Mouse (Mus musculus) forebrain, embryonic 12.5 days (tissue): ENCODE measurements around the gene Tk1. TPM values are rescaled to one million over a fixed set of nuclear protein-coding genes. Genes with fewer than 3 reads are reported as not detected.
"Not testable (repeated sequence)": the region's sequence is repeated elsewhere in the genome, so short reads cannot be mapped to it uniquely, and the experiment has no call there.

Experiments
- ATAC-seq: fragments of 200-750 bp; cut with Nextera tagmentation; 2 replicates; pipeline ENCODE4 v1.8.0; 2017; ENCODE audit warnings: moderate TSS enrichment; ENCODE audit not compliant: low FRiP score
- H3K27ac ChIP-seq: fragments of 300-500 bp; sonication (generic); 2 replicates; pipeline ENCODE4 v1.5.1; 2016; ENCODE audit warnings: mild to moderate bottlenecking
- H3K27me3 ChIP-seq: fragments of 300-500 bp; sonication (generic); 2 replicates; pipeline ENCODE4 v1.6.1; 2016; ENCODE audit warnings: mild to moderate bottlenecking
- H3K36me3 ChIP-seq: fragments of 300-500 bp; sonication (generic); replicated peaks from 2 replicates; pipeline ENCODE4 v1.6.1; 2016; ENCODE audit warnings: mild to moderate bottlenecking
- H3K4me1 ChIP-seq: fragments of 300-500 bp; sonication (generic); 2 replicates; pipeline ENCODE4 v1.6.1; 2016
- H3K4me2 ChIP-seq: fragments of 300-500 bp; sonication (generic); 2 replicates; pipeline ENCODE4 v1.6.1; 2016; ENCODE audit warnings: mild to moderate bottlenecking, moderate library complexity
- H3K4me3 ChIP-seq: fragments of 300-500 bp; sonication (generic); replicated peaks from 2 replicates; pipeline ENCODE4 v1.5.1; 2016; ENCODE audit warnings: mild to moderate bottlenecking
- H3K9ac ChIP-seq: fragments of 300-500 bp; sonication (generic); 2 replicates; pipeline ENCODE4 v1.6.1; 2016; ENCODE audit warnings: mild to moderate bottlenecking
- H3K9me3 ChIP-seq: fragments of 300-500 bp; sonication (generic); 2 replicates; pipeline ENCODE4 v1.6.1; 2016
- WGBS: fragments of 180-500 bp; shearing (Covaris S2); methylation state at CpG from one replicate; pipeline ENCODE4 v1.1.7; 2016; 5-methylcytosine and 5-hydroxymethylcytosine counted together
- polyA plus RNA-seq: library from polyadenylated mRNA; unstranded; fragments of >200 nt; fragmentation: Nextera tagmentation; extraction: Ambion mirVana; gene quantifications from 2 replicates; pipeline ENCODE4 v1.2.1, GENCODE M21; 2016

Gene Tk1
- polyA plus RNA-seq, 1 experiment from 2014 or later = 115 TPM

DNA sequence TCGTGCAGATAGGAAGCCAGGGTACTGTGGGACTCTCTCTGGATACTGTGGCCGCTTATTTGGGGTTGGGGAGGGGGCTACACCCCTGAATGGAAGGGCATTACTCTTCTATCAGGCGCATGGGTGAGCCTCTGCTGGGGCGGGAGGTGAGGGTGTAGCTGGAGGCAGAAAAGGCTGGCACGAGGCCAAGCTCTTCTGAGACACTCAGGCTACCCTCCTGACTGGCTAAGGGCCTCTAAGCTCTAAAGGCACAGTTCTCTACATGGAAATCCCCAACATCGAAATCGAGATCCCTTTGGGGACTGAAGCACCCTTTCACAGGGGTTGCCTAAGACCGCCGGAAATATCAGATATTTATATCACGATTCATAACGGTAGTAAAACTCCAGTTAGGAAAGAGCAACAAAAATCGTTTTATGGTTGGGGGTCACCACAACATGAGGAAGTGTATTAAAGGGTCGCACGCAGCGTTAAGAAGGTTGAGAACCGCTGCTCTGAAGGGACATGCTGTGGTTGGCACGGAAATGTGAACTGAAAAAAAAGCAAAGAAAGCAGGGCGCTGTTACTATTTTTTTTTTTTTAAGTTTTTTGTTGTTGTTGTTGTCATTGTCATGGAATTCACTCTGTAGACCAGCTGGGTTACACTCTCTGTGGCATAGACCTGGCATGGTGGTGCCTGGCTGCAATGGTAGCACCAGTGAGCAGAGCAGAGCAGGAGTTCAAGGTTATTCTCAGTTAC is 2.4 kb upstream of the Tk1 start:
- Histone ChIP-seq H3K4me1 (peaks cover 66% of the 10 kb centered on the region), H3K4me3 (no peak overlapping the region), H3K27me3 (no peaks in the 10 kb centered on the region), H3K9ac (0 out of 2 replicates have a peak overlapping the region, but pooled peaks have one; percentile 25), H3K27ac (peak overlapping the region; percentile 8; the same call in 1 of the 2 replicates), H3K4me2 (no peak overlapping the region), H3K36me3 (peaks cover 3% of the 10 kb centered on the region), H3K9me3 (no peaks in the 10 kb centered on the region)
- ATAC-seq = no peak
- 83% methylated on average over 18 of the region's 18 CpGs for WGBS

DNA sequence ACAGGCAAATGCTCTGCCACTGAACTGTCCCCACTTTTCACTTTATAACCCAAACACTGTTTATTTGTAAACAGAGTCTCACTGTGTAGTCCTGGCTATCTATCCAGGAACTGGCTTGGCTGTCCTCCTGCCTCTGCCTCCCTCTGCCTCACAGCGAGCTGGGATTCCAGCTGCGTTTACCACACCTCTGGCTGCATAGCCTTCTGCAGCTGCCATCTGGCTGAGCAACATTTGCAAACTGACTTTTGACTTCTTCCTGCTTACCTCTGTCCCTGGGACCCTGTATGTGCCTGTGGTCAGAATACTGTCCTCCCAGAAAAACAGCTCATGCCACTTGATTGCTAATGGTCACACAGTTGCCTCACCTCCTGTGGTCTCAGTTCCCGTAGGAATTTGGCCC is 1.5 kb upstream of the Tk1 start:
- ATAC-seq = no peak
- H3K27ac ChIP-seq = no peak overlapping the region

DNA sequence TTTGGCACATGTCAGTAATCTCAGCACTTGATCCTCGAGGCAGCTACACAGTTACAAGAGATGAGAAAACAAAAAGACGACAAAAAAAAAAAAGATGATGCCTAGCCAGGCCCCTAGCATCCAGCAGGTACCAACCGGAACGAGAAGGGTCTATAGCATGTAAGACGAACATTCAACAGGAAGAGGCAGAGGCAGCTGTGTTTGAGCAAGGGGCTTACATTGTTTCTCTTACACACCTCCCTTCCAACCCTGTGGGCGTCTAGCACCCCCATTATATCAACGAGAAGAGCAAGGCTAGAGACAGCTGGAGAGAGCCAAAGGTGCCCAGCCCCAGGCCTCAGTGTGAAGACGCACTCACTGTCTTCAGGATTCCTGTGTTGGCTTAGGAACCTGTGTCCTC is 1.0 kb upstream of the Tk1 start:
- H3K27ac ChIP-seq = no peak overlapping the region
- no peak overlapping the region for H3K4me3 ChIP-seq
- no peaks in the 10 kb centered on the region for H3K27me3 ChIP-seq
- ATAC-seq = no peak
- 0 out of 2 replicates have a peak overlapping the region, but pooled peaks have one; percentile 74 for H3K9ac ChIP-seq
- 72% methylated on average over 8 of the region's 8 CpGs for WGBS
- H3K4me2 ChIP-seq = peak overlapping the region; percentile 81; the same call in 1 of the 2 replicates
- H3K36me3 ChIP-seq = peaks cover 16% of the 10 kb centered on the region
- H3K4me1 ChIP-seq = peaks cover 66% of the 10 kb centered on the region
- no peaks in the 10 kb centered on the region for H3K9me3 ChIP-seq

More for the DNA sequence above, 1.5 kb upstream of the Tk1 start:
- H3K4me2 ChIP-seq = no peak overlapping the region
- H3K4me3 ChIP-seq = no peak overlapping the region
- WGBS = 83% methylated on average over 3 of the region's 3 CpGs
- H3K4me1 ChIP-seq = peaks cover 71% of the 10 kb centered on the region
- H3K27me3 ChIP-seq = no peaks in the 10 kb centered on the region
- H3K9me3 ChIP-seq = no peaks in the 10 kb centered on the region
- H3K36me3 ChIP-seq = peaks cover 12% of the 10 kb centered on the region
- 0 out of 2 replicates have a peak overlapping the region, but pooled peaks have one; percentile 8 for H3K9ac ChIP-seq

DNA sequence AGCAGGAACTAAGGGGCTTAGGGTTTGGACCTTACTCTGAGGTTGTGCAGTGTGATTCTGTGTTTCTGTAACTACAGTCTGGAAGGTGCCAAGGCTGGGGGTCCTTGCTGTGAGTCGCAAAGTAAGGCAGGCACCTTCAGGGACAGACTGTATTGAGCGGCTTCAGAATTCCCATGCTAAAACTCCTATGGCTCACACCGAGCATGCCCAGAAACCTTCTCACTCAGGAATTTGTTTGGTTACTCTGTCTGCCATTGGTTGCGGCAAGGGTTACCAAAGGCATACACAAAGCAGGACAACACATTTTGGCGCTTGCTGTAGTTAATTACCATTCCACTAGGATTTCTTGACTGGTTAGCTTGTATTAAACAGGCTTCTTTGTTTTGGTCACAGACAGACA is 272 bp upstream of the Tk1 start:
- Histone ChIP-seq H3K9me3 (no peaks in the 10 kb centered on the region), H3K4me1 (peaks cover 64% of the 10 kb centered on the region), H3K9ac (peak overlapping the region; percentile 74), H3K4me2 (peak overlapping the region; percentile 81), H3K27me3 (no peaks in the 10 kb centered on the region), H3K4me3 (peak overlapping the region; percentile 61), H3K27ac (peak overlapping the region; percentile 95), H3K36me3 (peaks cover 24% of the 10 kb centered on the region)
- WGBS = 6% methylated on average over 5 of the region's 5 CpGs
- peak; percentile 49 for ATAC-seq

DNA sequence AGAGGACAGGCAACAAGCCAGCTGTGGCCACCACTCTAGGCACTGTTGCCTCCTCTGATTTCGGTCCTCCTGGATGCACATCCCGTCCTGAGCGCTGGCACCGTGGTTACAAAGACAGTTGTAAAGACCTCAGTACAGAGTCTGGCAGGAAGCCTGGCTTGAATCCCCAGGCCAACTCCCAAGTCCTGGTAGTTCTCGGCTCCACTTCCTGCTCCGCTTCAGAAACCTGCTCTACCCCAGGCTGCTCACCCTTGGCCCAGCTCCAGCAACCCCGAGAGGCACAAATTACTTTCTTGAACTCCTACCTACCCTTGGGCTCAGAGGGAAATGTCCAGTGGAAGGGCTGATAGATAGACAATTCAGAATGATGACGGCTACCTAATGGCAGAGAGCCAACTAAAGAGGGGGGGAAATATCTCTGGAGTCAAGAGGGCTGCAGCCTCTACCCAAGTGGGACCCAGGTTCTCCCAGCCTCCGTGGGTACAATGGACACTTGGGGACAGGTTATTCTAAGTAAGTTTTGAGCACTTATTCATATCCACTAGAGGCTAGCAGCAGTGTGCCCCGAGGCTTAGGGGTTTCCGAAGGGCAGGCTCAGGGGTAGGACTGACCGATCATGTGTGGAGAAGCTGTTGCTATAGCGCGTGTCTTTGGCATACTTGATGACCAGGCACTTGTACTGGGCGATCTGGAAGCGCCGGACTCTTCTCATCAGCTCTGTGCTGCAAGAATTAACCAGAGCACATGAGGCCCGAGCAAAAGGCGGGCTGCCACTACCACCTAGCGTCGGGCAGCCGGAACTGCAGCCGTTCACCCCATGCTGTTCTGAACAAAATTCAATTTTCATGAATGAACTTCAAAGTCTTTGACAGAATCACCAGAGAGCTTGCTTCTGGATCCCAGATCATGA is 1.6 kb downstream of the Tk1 start:
- Histone ChIP-seq H3K27ac (peak overlapping the region; percentile 95), H3K9me3 (no peaks in the 10 kb centered on the region)
- ATAC-seq = peak; percentile 72

DNA sequence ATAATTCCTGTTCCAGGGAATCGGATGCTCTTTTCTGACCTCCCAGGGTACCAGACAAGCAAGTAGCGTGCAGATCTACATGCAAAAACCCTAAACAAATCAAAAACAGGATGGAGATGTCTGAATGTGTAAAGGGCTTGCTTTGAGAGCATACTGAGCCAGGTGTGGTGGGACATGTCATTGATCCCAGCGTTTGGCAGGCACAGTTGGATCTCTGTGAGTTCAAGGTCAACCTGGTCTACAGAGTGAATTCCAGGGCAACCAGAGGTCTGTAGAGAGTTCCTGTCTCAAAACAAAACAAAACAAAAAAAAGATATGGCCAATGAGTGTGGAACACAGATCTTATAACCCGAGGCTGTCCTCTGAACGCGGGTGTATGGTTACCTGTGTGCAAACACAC is 2.5 kb downstream of the Tk1 start:
- H3K9me3 ChIP-seq = no peaks in the 10 kb centered on the region
- no peaks in the 10 kb centered on the region for H3K27me3 ChIP-seq
- H3K4me3 ChIP-seq = no peak overlapping the region
- peak overlapping the region; percentile 81; the same call in 1 of the 2 replicates for H3K4me2 ChIP-seq
- H3K4me1 ChIP-seq = peaks cover 53% of the 10 kb centered on the region
- WGBS = 91% methylated on average over 6 of the region's 6 CpGs
- no peak overlapping the region for H3K9ac ChIP-seq
- H3K36me3 ChIP-seq = peaks cover 51% of the 10 kb centered on the region
- no peak overlapping the region for H3K27ac ChIP-seq
- no peak for ATAC-seq

More for the DNA sequence above, 1.6 kb downstream of the Tk1 start:
- no peaks in the 10 kb centered on the region for H3K27me3 ChIP-seq
- peaks cover 42% of the 10 kb centered on the region for H3K36me3 ChIP-seq
- peak overlapping the region; percentile 81 for H3K4me2 ChIP-seq
- H3K9ac ChIP-seq = peak overlapping the region; percentile 74
- peak overlapping the region; percentile 61 for H3K4me3 ChIP-seq
- WGBS = 25% methylated on average over 23 of the region's 23 CpGs
- H3K4me1 ChIP-seq = peaks cover 59% of the 10 kb centered on the region

DNA sequence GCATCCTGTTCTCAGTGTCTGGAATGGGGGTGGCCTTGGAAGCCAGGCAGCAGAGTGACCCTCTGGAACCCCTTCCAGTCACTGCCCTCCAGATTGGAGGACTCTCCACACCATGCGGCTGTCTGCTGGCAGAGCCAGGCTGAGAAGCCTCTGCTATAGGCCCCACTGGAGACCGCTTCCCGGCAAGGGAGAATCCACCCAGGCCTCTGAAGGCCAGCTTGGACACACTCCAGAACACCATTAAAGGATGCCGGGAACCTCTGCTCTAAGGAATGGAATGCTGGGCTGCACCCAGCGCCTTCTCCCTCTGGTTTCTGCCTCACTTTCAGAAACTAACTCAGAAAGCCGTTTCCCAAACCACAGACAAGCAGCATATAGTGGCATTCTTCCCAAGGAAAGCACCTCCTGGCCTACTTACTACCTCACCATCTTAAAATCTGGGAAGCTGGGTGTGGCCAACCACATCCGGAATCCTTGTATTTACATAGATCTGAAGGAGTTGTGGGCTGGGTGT is 3.1 kb downstream of the Tk1 start:
- no peak for ATAC-seq
- peaks cover 56% of the 10 kb centered on the region for H3K36me3 ChIP-seq

DNA sequence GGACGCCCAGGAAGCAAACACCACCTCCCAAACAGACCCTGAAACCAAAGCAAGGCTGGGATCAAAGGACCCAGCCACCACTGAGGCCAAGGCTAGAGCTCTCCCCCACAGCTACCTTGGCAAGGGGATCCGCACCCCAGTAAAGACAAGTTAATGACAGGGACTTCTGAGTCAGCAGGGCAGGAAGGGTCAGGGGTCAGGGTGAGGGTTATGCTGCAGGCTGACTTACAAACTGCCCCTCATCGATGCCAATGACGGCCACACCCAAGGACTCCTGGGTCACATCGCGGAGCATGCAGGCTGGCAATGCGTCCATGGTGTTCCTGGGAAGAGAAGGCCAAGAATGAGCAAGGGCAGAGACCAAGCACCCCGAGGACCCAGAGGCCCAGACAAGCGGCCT is 4.0 kb downstream of the Tk1 start:
- H3K9ac ChIP-seq = no peak overlapping the region
- H3K9me3 ChIP-seq = no peaks in the 10 kb centered on the region
- peaks cover 66% of the 10 kb centered on the region for H3K36me3 ChIP-seq
- H3K27ac ChIP-seq = no peak overlapping the region
- ATAC-seq = no peak
- no peaks in the 10 kb centered on the region for H3K27me3 ChIP-seq
- no peak overlapping the region for H3K4me2 ChIP-seq
- peaks cover 38% of the 10 kb centered on the region for H3K4me1 ChIP-seq
- WGBS = 88% methylated on average over 9 of the region's 9 CpGs
- no peak overlapping the region for H3K4me3 ChIP-seq

More for the DNA sequence above, 3.1 kb downstream of the Tk1 start:
- 92% methylated on average over 7 of the region's 7 CpGs for WGBS
- no peak overlapping the region for H3K9ac ChIP-seq
- no peak overlapping the region for H3K27ac ChIP-seq
- H3K4me1 ChIP-seq = peaks cover 47% of the 10 kb centered on the region
- no peak overlapping the region for H3K4me2 ChIP-seq
- no peaks in the 10 kb centered on the region for H3K27me3 ChIP-seq
- H3K9me3 ChIP-seq = no peaks in the 10 kb centered on the region
- H3K4me3 ChIP-seq = no peak overlapping the region

DNA sequence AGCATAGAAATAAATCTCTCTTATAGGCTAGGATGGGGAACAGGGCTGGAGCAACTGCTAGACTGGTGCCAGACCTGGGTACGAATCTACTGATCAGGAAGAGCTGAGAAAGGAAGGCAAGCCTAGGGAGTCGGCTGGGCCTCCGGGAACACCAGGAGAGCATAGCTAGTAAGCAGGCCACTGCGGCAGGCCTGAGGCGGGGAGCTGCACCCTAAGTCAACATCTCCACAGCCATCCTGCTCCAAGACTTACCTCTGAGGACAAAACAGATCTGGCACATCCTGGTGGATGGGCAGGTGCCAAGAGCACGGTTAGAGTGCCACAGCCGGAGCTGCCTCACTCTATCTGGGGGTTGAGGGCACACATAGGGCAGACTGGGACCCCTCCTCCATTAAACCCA is 5.7 kb downstream of the Tk1 start:
- Histone ChIP-seq H3K36me3 (peaks cover 82% of the 10 kb centered on the region), H3K27ac (no peak overlapping the region), H3K9me3 (no peaks in the 10 kb centered on the region), H3K4me3 (no peak overlapping the region), H3K4me1 (peaks cover 21% of the 10 kb centered on the region), H3K4me2 (no peak overlapping the region), H3K27me3 (no peaks in the 10 kb centered on the region), H3K9ac (no peak overlapping the region)
- ATAC-seq = no peak
- 94% methylated on average over 7 of the region's 7 CpGs for WGBS

DNA sequence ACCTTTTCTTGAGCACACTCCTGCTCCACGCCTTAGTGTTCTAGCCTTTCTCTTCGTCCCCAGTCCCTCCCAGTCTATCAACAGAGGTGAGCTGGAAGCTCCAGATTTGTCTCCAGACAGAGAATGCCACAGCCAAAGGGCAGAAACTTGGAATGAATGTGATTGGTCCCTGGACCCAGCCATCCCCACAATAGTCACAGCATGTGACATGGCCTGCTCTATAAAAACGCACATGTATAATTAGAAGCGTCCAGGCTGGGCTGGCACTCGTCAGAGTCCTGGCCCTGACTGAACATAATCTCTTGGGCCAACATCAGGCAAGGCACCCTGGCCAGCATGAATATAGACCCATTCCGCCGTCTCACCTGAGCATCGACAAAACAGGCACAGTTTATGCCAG is 6.8 kb downstream of the Tk1 start:
- Histone ChIP-seq H3K4me3 (no peak overlapping the region), H3K9me3 (no peaks in the 10 kb centered on the region), H3K27me3 (no peaks in the 10 kb centered on the region), H3K9ac (no peak overlapping the region), H3K4me2 (no peak overlapping the region), H3K27ac (no peak overlapping the region), H3K4me1 (peaks cover 12% of the 10 kb centered on the region), H3K36me3 (peaks cover 93% of the 10 kb centered on the region)
- 71% methylated on average over 8 of the region's 8 CpGs for WGBS
- no peak for ATAC-seq

DNA sequence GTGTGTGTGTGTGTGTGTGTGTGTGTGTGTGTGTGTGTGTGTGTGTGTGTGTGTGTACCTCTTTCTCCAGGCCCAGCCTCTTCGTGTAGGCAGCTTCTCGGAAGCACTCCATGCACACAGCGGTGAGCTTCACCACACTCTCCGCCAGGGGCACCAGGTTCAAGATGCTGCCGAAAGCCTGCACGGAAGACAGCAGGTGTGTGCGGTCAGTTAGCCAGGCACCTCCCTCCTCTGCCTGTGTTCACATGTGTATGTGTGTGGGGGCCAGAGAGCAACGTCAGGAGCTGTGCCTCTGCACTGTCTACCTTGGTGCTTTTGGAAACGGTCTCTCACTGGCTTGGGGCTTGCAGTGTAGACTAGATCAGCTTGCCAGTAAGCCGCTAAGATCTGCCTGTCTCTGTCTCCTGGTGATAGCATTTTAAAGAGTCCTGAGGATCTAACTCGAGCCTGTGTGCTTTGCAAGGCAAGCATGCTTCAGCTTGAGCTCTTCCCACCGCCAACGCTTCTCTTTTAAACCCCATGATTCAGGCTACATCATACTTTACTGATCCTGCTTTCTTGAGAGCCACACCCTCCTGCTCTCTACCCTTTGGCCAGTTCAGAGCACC is 9.4 kb downstream of the Tk1 start:
- Histone ChIP-seq H3K4me2 (no peak overlapping the region), H3K27me3 (no peaks in the 10 kb centered on the region), H3K9me3 (no peaks in the 10 kb centered on the region), H3K36me3 (peaks cover 94% of the 10 kb centered on the region), H3K9ac (no peak overlapping the region), H3K4me3 (no peak overlapping the region), H3K4me1 (no peaks in the 10 kb centered on the region), H3K27ac (no peak overlapping the region)
- ATAC-seq = no peak
- 89% methylated on average over 13 of the region's 13 CpGs for WGBS

DNA sequence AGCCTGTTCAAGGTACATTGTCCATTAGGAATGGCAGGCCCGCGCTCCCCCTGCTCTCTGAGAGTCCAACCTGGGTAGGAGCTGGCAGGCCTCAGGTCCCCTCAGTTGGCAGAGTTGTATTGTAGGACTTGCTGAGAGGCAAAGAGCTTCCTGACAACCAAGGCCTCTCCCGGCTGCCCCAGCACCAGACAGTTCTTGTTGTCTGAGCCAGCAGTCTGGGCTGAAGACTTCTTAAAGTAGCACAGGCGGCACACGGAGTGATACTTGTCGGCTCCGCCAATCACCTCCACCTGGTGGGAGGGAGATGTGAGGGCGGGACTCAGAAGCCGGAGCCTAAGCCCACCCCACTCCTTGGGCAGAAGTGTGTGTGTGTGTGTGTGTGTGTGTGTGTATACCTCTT is 10.0 kb downstream of the Tk1 start:
- not testable (repeated sequence) for H3K4me3 ChIP-seq, H3K4me1 ChIP-seq, H3K4me2 ChIP-seq, ATAC-seq, H3K27ac ChIP-seq, H3K27me3 ChIP-seq, H3K9ac ChIP-seq, H3K9me3 ChIP-seq
- H3K36me3 ChIP-seq = peaks cover 88% of the 10 kb centered on the region
- 90% methylated on average over 9 of the region's 9 CpGs for WGBS
